Mouse (Mus musculus) bone marrow macrophage, adult 2 months (primary cell): ENCODE measurements around the gene Slc39a11. TPM values are rescaled to one million over a fixed set of nuclear protein-coding genes. Genes with fewer than 3 reads are reported as not detected.
A peak's percentile ranks its signal among the peaks of the same experiment; 100 is the strongest.

Source experiments
- H3K27ac ChIP-seq: 2 replicates; pipeline ENCODE4 v1.5.1; 2012; ENCODE audit warnings: low read depth, low read length; ENCODE audit not compliant: insufficient read depth
- H3K4me1 ChIP-seq: 2 replicates; pipeline ENCODE4 v1.6.1; 2012; ENCODE audit warnings: low read length; ENCODE audit not compliant: control insufficient read depth, insufficient read depth
- H3K4me3 ChIP-seq: 2 replicates; pipeline ENCODE4 v1.5.1; 2012; ENCODE audit warnings: mild to moderate bottlenecking, low read length, moderate library complexity; ENCODE audit not compliant: insufficient read depth
- CTCF ChIP-seq: IDR thresholded peaks from 2 replicates; pipeline ENCODE4 v1.5.1; 2012; ENCODE audit warnings: low read depth, mild to moderate bottlenecking, low read length, moderate library complexity
- POLR2A ChIP-seq: IDR thresholded peaks from 2 replicates; pipeline ENCODE4 v1.6.1; 2012; ENCODE audit warnings: mild to moderate bottlenecking, low read depth, low read length, borderline replicate concordance
- polyA plus RNA-seq: library from polyadenylated mRNA; stranded (reverse); fragments of >200 nt; gene quantifications from 2 replicates; pipeline ENCODE4 v1.2.4, GENCODE M21; 2012; ENCODE audit not compliant: missing spikeins, insufficient read depth, insufficient read length

Gene Slc39a11
- polyA plus RNA-seq, 1 experiment, result 24.3 TPM

- H3K4me1 ChIP-seq, result no peaks in the 10 kb centered on the region
- no peak overlapping the region for H3K27ac ChIP-seq
- H3K4me3 ChIP-seq, result peak overlapping the region; percentile 49
- no peak for TF ChIP-seq POLR2A
- no peak for TF ChIP-seq CTCF
Observed at GRCm38 (mm10) chr11:113619420-113620080, 30.3 kb downstream of the Slc39a11 start.

GRCm38 (mm10) chr11:113618672-113619419, 31.0 kb downstream of the Slc39a11 start, which contains the start of gene Sstr2:
TSS of gene Sstr2 (plus strand) at chr11:113619342.
- H3K4me3 ChIP-seq, result peak within 1 kb of the TSS; percentile 49
- no peak within 1 kb of the TSS for H3K27ac ChIP-seq
- H3K4me1 ChIP-seq, result no peaks in the 10 kb centered on the region
- TF ChIP-seq POLR2A, result no peak
- TF ChIP-seq CTCF, result no peak

- no peak overlapping the region for H3K27ac ChIP-seq
- no peaks in the 10 kb centered on the region for H3K4me1 ChIP-seq
- TF ChIP-seq CTCF (no peak), POLR2A (no peak)
- H3K4me3 ChIP-seq, result peak overlapping the region; percentile 49; the same call in 1 of the 2 replicates
Observed at GRCm38 (mm10) chr11:113618303-113618671, 31.6 kb downstream of the Slc39a11 start.

GRCm38 (mm10) chr11:113617132-113617911, 32.6 kb downstream of the Slc39a11 start:
- Histone ChIP-seq H3K4me3 (no peak overlapping the region), H3K27ac (no peak overlapping the region), H3K4me1 (no peaks in the 10 kb centered on the region)
- TF ChIP-seq CTCF (0 out of 2 replicates have a peak, but pooled peaks have one; percentile 7), POLR2A (no peak)

GRCm38 (mm10) chr11:113614476-113614875, 35.4 kb downstream of the Slc39a11 start:
- H3K4me1 ChIP-seq, result no peaks in the 10 kb centered on the region
- H3K27ac ChIP-seq, result no peak overlapping the region
- TF ChIP-seq CTCF (no peak), POLR2A (no peak)

GRCm38 (mm10) chr11:113611664-113612611, 37.9 kb downstream of the Slc39a11 start:
- H3K4me3 ChIP-seq, result no peak overlapping the region
- TF ChIP-seq POLR2A (no peak), CTCF (peak; percentile 57; the same call in 1 of the 2 replicates)
- H3K4me1 ChIP-seq, result no peaks in the 10 kb centered on the region
- no peak overlapping the region for H3K27ac ChIP-seq

More at GRCm38 (mm10) chr11:113614476-113614875, 35.4 kb downstream of the Slc39a11 start:
- no peak overlapping the region for H3K4me3 ChIP-seq

- Histone ChIP-seq H3K4me1 (no peaks in the 10 kb centered on the region), H3K4me3 (no peak overlapping the region), H3K27ac (no peak overlapping the region)
- TF ChIP-seq POLR2A, result no peak
- TF ChIP-seq CTCF, result no peak
Observed at GRCm38 (mm10) chr11:113611112-113611646, 38.7 kb downstream of the Slc39a11 start.

- Histone ChIP-seq H3K27ac (no peak overlapping the region), H3K4me1 (no peaks in the 10 kb centered on the region), H3K4me3 (no peak overlapping the region)
- no peak for TF ChIP-seq CTCF
- TF ChIP-seq POLR2A, result no peak
Observed at GRCm38 (mm10) chr11:113610266-113610665, 39.6 kb downstream of the Slc39a11 start.
